ENCODE assay signal across 8 mouse cellular contexts in the genomic region with DNA sequence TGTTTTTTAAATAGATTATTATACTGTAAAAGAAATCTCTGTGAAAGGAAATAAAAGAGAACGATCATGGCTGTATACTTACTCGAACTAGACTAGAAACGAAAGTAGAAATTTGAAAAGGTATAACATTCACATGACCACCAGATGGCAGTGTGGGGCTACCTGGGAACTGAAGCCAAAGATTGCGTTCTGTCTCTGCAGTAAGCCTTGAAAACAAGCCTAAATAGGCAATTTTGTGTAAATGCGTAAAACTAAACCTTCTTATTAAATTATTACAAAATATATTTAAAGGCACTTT. TPM values are rescaled to one million over a fixed set of nuclear protein-coding genes. Genes with fewer than 3 reads are reported as not detected.
DNase-seq lines count a peak whose midpoint lies in the region; ATAC-seq and TF ChIP-seq lines count a peak whose summit lies in the region.

No protein-coding gene starts in this region.

- peak; percentile 69 for ATAC-seq in forebrain, postnatal 0 days
- no peak for ATAC-seq in hindbrain, embryonic 11.5 days (ENCODE audit: low FRiP score)

- no peaks in the 10 kb centered on the region for H3K9me3 ChIP-seq in forebrain, postnatal 0 days (ENCODE audit: low read length)
- no peaks in the 10 kb centered on the region for H3K9me3 ChIP-seq in hindbrain, embryonic 11.5 days (ENCODE audit: control insufficient read depth, low read length)

- no peak for TF ChIP-seq POLR2A in cerebellum, adult 2 months (IDR thresholded peaks at IDR 0.05; ENCODE audit: borderline replicate concordance, insufficient read depth, low read length)

- TF ChIP-seq CTCF in cerebellum, adult 2 months (IDR thresholded peaks at IDR 0.05; ENCODE audit: borderline replicate concordance, insufficient read depth, low read depth, low read length), result peak; percentile 59; the same call in 1 of the 2 replicates
- peak; percentile 76 for TF ChIP-seq CTCF in forebrain, postnatal 0 days (IDR thresholded peaks at IDR 0.05; ENCODE audit: low read depth)

- H3K27ac ChIP-seq in cerebellum, adult 2 months (ENCODE audit: insufficient read depth, low read length), result no peak overlapping the region
- H3K27ac ChIP-seq in forebrain, postnatal 0 days (ENCODE audit: low read depth, low read length), result peak overlapping the region; percentile 70; the same call in 1 of the 2 replicates
- H3K27ac ChIP-seq in hindbrain, embryonic 11.5 days (ENCODE audit: low read depth, low read length), result no peak overlapping the region

- H3K9ac ChIP-seq in forebrain, postnatal 0 days, result no peak overlapping the region
- H3K9ac ChIP-seq in hindbrain, embryonic 11.5 days (ENCODE audit: low read depth, low read length), result no peak overlapping the region

- 8% methylated on average over 5 of the region's 5 CpGs for WGBS in cerebellum, adult 2 months
- WGBS in forebrain, postnatal 0 days, result 21% methylated on average over 5 of the region's 5 CpGs
- 41% methylated on average over 5 of the region's 5 CpGs for WGBS in hindbrain, embryonic 11.5 days

- DNase-seq in MEL-GATA-1-ER (ENCODE audit: extremely low read depth, low read depth), result peak; percentile 52
- peak; percentile 81 to 83 for DNase-seq in cerebellum, adult 2 months
- DNase-seq in forebrain, postnatal 0 days, result peak; percentile 89
- DNase-seq in hindbrain, embryonic 11.5 days (ENCODE audit: low spot score), result peak; percentile 77
- peak; percentile 71 to 79 for DNase-seq in layer of hippocampus, postnatal 10 days (ENCODE audit: low spot score in 2 of 2)
- DNase-seq in lung, postnatal 14 days, result peak; percentile 72
- peak; percentile 75 for DNase-seq in retina, postnatal 1 day
- DNase-seq in urinary bladder, postnatal 14 days (ENCODE audit: low spot score), result peak; percentile 55

- peak overlapping the region; percentile 49 for H3K4me3 ChIP-seq in cerebellum, adult 2 months (replicated peaks; ENCODE audit: insufficient read depth, low read depth, low read length)
- H3K4me3 ChIP-seq in forebrain, postnatal 0 days (ENCODE audit: low read depth, low read length), result peak overlapping the region; percentile 12; the same call in 1 of the 2 replicates
- no peak overlapping the region for H3K4me3 ChIP-seq in hindbrain, embryonic 11.5 days (ENCODE audit: low read depth, low read length)

- H3K36me3 ChIP-seq in forebrain, postnatal 0 days (ENCODE audit: insufficient read depth), result no peaks in the 10 kb centered on the region
- H3K36me3 ChIP-seq in hindbrain, embryonic 11.5 days (ENCODE audit: control insufficient read depth, insufficient read depth, low read length), result no peaks in the 10 kb centered on the region

- H3K4me1 ChIP-seq in cerebellum, adult 2 months (ENCODE audit: control insufficient read depth, insufficient read depth, low read length), result peaks cover 6% of the 10 kb centered on the region; the same call in 1 of the 2 replicates
- no peaks in the 10 kb centered on the region for H3K4me1 ChIP-seq in forebrain, postnatal 0 days (ENCODE audit: insufficient read depth)
- no peaks in the 10 kb centered on the region for H3K4me1 ChIP-seq in hindbrain, embryonic 11.5 days (replicated peaks; ENCODE audit: control insufficient read depth, insufficient read depth, low read length)

- no peaks in the 10 kb centered on the region for H3K27me3 ChIP-seq in cerebellum, adult 2 months (ENCODE audit: control insufficient read depth, insufficient read depth, low read length)
- H3K27me3 ChIP-seq in forebrain, postnatal 0 days (ENCODE audit: insufficient read depth, low read length), result no peaks in the 10 kb centered on the region
- no peaks in the 10 kb centered on the region for H3K27me3 ChIP-seq in hindbrain, embryonic 11.5 days (ENCODE audit: control insufficient read depth, insufficient read depth, low read length)

- peak overlapping the region; percentile 35 for H3K4me2 ChIP-seq in forebrain, postnatal 0 days (ENCODE audit: low read depth)
- no peak overlapping the region for H3K4me2 ChIP-seq in hindbrain, embryonic 11.5 days (replicated peaks; ENCODE audit: low read depth, low read length)

RNA-seq across cellular contexts. Expression of a gene that starts 38.5 kb away (rescaled TPM):
- 0.07 and 0.25 TPM in 2 replicates for polyA plus RNA-seq in cerebellum, adult 2 months (2012; rRNA removed)
- total RNA-seq in forebrain, postnatal 0 days (2014; rRNA removed), result 1.0 TPM in 1 of 2 replicates, not detected in the other
- 3.7 and 6.3 TPM in 2 replicates for polyA plus RNA-seq in forebrain, postnatal 0 days (2015; fragmentation: Nextera tagmentation; extraction: Ambion mirVana)
- 0.19 and 0.80 TPM in 2 replicates for polyA plus RNA-seq in hindbrain, embryonic 11.5 days (2014; fragmentation: Nextera tagmentation; extraction: Ambion mirVana)
- not detected for total RNA-seq in layer of hippocampus, postnatal 10 days (2021)

RNA-seq across cellular contexts. Expression of a gene that starts 51.2 kb away (rescaled TPM):
- 0.06 TPM in 1 of 2 replicates, not detected in the other for polyA plus RNA-seq in cerebellum, adult 2 months (2012; rRNA removed)
- not detected in 2 replicates for total RNA-seq in forebrain, postnatal 0 days (2014; rRNA removed)
- polyA plus RNA-seq in forebrain, postnatal 0 days (2015; fragmentation: Nextera tagmentation; extraction: Ambion mirVana), result not detected in 2 replicates
- not detected in 2 replicates for polyA plus RNA-seq in hindbrain, embryonic 11.5 days (2014; fragmentation: Nextera tagmentation; extraction: Ambion mirVana)
- under 1 TPM; 0.25 to 0.36 TPM for total RNA-seq in layer of hippocampus, postnatal 10 days (2021)
